Mouse (Mus musculus): Measurements from ENCODE around the gene Sos1.
A peak's percentile ranks its signal among the peaks of the same experiment; 100 is the strongest.

Sos1 gene

DNA sequence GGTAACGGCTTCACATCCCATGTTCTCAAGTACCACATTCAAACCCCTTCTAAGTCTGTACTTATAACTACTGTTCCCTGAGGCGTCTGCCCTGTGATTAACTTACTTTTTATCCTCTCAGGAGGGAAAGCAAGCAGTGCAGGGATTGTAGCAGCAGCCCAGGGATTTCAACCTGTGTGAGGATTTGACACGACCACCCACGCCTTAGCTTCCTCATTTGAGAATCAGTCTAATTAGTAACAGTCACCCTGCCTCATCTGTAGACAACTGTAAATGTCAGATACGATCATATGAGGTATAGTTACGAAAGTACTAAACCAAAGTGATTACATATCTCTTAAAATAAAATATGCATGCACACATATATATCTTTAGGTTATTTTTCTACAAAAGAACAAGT lies 15.9 kb upstream of the Sos1 start:
- DNase-seq (ENCODE audit: low read depth, low spot score), result no peak

DNA sequence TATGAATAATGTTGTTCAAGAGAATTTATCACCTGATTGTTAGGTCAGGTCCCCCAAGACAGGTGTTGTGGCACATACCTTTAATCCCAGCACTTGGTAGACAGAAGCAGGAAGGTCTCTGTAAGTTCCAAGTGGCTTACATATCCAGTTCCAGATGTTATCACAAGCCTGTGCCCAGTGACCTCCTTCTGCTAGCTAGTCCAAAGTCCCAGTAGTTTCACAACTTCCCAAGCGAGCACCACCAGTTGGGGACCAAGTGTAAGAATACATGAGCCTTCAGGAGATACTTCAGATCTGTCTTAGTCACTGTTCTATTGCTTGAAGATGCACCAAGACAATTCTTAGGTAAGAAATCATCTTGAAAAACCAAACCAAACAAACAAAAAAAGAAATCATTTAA lies 13.6 kb upstream of the Sos1 start:
- DNase-seq (ENCODE audit: low read depth, low spot score), result no peak

DNA sequence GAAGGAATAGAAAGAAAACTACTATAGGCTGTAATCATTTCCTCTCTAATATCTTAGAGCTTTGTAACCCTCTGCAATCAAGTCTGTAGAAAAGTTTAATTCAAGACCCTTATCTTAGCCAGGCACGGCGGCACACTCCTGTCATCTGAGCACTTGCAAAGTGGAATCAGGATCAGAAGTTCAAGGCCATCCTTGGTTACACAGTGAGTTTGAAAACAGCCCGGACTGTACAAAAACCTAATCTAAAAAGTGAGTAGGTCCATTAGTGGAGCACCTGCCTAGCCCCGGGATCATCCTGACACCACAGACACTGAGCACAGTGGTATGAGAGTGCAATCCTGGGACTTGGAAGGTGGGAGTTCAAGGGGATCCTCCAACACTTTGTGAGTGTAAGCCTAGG lies 12.6 kb upstream of the Sos1 start:
- no peak for DNase-seq (ENCODE audit: low read depth, low spot score)

DNA sequence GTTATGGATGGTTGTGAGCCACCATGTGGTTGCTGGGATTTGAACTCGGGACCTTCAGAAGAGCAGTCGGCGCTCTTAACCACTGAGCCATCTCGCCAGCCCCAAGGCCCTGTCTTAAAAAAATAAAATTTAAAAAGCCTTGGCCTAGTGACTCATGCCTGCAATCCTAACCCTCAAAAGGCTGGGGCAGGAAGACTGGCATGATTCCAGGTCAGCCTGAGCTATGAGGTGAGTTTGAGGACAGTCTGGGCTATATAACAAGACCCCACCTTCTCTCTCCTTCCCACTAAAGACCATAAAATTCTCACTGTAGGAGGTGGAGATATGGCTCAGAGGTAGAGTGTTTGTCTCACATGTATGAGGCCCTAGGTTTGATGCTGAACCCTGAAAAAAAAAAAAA lies 12.0 kb upstream of the Sos1 start:
- DNase-seq (ENCODE audit: low read depth, low spot score), result no peak

DNA sequence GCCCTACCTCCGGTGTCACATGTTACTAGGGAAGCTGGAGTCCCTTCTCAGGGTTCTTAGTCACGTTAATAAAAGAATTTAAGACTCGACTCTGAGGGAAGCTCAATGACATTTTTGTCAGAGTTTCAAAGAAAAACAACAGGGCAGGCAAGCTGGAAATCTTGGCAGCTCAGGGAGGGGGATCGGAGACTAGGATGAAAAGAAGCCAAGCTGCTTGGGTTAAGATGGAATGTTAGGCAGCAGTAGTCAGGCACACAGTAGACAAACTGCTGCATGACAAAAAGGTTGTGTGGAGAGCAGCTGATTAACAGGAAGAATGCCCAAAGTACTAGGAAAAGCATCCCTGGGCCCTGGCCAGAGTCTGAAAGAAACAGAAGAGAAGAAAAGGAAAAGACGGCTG lies 9.9 kb upstream of the Sos1 start:
- DNase-seq (ENCODE audit: low read depth, low spot score), result no peak

DNA sequence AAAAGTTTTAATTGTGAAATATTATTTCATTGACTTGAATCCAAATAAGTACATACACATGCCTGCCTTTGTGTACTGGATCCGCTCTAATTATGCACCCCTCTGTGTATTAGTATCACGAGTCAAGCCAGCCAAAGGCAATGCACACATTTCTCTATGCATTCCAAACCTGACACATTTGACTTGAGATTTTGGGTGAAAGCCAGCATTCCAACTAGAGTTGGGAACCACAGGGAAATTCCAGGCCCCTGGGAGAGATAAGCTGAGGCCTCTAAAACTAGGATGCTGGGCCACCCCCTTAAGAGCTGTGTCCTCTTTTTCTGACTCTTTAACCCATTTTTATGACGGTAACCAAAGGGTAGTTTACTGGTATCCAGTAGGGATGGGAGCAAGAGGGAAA lies 8.7 kb upstream of the Sos1 start:
- DNase-seq (ENCODE audit: low read depth, low spot score), result no peak

DNA sequence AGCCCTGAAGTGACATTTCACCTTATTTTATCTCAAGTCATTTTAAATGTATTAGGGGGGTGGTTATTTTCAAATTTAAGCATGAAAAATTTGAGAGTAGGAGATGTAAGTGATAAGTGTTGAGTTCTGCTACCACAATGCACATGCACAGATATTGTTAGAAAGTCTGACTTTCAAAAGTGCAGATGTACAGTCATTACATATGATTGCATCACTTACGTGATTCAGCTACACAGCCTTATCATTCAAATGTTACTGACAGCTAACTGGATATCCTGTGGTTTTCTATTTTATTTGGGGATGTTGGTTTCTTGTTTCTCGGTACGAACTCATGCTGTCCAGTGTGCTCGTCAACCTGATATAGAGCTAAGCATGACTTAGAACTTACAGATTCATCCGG lies 4.9 kb upstream of the Sos1 start:
- DNase-seq (ENCODE audit: low read depth, low spot score), result no peak

DNA sequence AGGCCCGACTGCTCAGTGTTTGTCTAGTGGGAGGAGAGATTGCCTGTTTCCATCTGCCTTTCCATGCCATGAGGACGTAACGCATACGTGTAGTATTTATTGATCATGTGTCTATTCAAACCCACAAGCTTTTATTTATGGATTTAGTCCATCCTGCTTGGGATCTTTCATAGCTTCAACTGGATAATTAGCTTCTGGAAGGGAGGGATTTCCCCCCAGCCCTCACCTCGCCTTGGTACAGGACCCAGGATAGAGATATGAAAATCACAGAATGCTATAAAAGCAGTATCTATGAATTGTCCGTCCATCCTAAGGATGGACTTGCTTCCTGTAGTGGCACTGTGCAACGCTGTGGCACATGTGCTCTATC lies 587 bp upstream of the Sos1 start:
- no peak for DNase-seq (ENCODE audit: low read depth, low spot score)

DNA sequence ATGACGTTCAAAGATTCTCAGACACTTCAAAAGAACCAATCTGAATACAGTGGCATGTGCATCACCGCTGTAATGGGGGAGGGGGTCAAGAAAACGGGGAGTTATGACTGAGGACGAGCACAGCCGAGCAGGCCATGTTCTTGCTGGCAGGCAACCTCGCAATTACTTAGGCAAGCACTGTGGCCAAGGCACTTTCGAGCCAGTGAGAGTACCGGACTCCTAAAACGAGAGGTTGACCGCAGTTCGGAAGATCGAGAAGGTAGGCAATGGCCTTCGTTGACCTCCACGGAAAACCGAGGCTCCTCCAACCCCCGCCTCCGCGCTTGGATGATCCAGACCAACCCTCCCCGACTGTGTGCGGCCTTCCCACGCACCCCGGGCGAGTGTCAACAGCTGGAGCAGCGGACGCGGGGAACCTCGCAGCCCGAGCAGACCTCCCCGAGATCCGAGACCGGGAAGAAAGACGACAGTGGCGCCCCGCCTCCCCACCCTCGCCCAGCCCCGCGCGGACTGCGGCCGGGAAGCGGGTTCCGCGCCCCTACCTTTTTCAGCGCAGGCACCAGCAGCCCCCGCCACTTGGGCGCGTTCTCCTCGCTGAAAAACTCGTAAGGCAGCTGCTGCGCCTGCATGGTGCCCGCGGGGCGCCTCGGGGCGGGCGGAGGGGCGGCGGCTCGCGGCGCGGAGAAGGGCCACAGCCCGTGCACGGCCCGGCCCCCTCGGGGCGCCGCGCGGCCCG lies 790 bp downstream of the Sos1 start:
- DNase-seq (ENCODE audit: low read depth, low spot score), result peak; percentile 63

DNA sequence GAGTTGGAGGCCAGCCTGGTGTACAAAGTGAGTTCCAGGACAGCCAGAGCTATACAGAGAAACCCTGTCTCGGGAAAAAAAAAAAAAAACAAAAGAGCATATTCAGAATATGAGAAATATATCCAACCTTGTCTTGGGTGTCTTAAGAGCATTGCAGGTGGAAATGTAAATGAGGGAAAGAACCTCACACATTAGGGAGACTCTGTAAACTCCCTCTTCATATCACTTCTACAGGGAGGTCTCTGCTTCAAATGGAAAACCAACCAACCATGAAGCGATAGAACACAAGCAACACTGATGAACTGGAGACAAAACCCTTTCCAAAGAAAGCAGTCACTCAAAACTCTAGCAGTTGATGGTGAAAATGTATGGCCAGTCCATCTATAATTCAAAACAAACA lies 2.6 kb downstream of the Sos1 start:
- no peak for DNase-seq (ENCODE audit: low read depth, low spot score)

DNA sequence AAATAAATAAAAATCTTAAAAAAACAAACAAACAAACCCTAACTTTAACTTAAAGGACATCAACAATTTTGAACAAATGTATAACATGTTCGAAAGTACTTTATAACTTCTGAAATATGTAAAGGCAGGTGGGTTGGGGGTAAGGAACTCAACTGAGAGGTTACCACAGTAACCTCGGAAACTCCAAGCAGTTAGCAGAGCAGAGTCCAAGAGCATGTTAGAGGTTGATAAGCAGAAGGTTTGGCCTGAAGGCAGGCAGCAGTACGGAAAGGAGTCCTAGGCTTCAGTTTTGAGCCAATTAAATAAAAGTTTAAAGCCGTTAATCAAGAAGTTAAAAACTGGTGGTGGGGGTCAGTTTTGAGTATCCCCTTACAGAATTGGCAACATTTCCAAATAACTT lies 3.8 kb downstream of the Sos1 start:
- no peak for DNase-seq (ENCODE audit: low read depth, low spot score)

DNA sequence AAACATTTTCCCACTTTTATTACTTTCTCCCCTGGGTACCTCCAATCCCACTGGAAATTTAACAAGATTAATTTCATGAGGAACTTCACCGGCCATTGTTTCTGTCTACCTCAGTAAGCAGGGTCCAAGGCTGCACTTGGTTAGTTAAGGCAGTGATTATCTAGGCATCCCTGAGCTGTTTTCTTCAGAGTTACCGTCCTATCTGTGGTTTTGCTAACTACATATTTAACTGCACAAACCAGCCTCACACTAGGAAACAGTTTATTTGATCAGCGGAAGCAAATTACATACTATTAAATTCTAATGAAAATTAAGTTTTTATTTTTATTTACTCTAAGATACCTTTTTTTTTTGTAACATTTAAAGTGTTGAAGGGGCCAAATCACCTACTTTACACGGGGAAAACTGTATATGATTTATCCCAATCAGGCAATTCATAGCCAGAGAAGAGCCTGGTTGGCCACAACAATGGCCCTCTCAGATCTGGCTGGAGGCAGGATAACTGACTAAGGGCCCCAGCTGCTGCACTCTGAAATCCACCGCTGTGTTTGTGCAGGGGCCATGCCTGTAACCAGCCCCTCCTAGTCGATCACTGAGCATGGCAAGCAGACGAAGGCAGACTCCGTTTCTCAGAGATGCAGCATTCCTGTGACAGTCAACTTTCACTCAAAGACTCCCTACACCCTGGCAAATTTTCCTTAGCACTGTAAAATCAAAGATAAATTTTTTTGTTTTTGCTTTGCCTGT lies 9.0 kb downstream of the Sos1 start:
- peak; percentile 39 for DNase-seq (ENCODE audit: low read depth, low spot score)

DNA sequence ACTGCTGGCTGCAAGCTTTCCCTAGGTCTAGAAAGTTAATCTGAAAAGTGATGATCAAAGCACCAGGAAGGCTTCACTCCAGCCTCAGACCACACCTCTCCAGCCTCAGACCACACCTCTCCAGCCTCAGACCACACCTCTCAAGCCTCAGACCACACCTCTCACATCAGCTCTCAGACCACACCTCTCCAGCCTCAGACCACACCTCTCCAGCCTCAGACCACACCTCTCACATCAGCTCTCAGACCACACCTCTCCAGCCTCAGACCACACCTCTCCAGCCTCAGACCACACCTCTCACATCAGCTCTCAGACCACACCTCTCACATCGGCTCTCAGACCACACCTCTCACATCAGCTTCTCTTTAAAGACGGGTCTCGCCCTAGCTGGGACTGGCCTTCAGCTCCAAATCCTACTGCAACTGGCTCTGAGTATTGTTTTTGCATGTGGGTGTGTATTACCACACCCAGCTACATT lies 11.8 kb downstream of the Sos1 start:
- DNase-seq (ENCODE audit: low read depth, low spot score), result peak; percentile 88

DNA sequence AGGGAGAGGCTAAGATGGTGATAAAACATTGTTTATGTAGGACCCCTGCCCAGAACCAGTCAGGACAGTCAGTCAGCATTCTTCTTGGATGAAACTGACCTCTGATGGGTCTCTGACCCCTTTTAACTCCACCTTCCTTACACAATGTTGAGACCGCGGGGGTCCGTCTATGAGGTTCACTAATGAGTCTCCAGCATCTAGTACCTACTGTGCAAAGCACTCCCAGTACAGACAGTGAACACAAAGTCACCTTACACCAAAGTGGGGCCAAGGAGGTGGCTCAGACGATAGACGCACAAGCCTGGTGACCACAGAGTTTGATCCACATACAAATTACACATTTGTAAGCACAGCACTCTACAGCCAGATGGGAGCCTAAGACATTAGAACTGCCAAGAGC lies 20.0 kb downstream of the Sos1 start:
- DNase-seq (ENCODE audit: low read depth, low spot score), result peak; percentile 58

DNA sequence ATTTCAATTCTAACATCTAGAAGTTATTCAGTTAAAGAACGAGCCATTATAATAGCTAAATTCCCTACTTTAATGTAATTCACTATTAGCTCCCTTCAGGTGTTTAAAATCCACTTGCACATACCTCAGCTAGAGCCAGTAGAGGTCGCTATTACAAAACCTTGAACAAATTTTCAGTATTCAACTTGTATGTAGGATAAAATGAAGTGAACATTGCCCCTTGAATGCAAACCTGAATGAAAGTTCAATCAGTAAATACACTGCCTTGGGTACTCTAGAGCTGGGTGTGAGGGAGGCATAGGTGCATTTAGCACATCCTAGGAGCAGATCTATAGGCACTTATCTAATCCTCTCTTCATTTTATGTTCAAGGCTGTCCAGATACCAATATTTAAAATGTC lies 24.6 kb downstream of the Sos1 start:
- DNase-seq (ENCODE audit: low read depth, low spot score), result peak; percentile 65

DNA sequence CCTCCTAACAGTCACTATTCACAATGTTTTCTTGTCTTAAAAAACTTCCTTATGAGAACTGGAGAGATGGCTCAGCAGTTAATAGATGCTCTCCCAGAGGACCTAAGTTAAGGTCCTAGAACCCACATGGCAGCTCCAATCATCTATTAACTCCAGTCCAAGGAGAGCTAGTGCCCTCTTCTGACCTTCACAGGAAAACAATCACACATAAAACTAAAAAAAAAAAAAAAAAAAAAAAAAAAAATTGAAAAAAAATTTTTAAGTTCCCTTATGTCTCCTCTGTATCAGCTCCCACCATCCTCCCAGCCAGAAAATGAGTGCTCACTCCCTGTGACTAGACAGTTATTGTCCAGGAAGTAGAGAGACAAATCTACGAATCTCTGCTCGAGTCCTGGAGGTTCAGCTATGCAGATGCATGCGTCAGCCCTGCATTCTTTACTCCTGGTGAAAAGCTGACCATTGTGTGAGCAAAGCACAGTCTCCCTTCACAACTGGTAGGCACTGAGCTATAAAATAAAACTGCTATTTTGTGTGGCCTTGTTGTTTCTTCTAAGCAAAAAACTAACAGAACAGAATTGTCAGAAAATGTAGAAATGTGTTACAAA lies 29.7 kb downstream of the Sos1 start:
- peak; percentile 59 for DNase-seq (ENCODE audit: low read depth, low spot score)

DNA sequence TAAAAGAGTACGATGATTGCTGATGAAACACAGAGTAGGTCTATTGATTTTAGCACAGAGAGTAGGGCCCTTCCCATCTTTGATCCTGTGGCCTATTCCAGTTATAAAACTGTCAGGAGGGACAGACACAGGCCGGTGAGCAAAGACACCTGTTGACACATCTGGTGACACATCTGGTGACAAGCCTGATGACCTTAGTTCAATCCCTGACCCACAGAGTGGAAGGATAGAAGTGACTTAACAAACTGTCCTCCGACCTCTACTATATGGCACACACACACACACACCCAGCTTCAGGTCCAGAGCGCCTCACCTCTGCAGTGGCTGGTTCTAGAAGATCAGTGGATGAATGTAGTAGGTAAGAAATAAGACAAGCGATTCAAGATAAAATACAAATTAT lies 33.8 kb downstream of the Sos1 start:
- DNase-seq (ENCODE audit: low read depth, low spot score), result no peak

DNA sequence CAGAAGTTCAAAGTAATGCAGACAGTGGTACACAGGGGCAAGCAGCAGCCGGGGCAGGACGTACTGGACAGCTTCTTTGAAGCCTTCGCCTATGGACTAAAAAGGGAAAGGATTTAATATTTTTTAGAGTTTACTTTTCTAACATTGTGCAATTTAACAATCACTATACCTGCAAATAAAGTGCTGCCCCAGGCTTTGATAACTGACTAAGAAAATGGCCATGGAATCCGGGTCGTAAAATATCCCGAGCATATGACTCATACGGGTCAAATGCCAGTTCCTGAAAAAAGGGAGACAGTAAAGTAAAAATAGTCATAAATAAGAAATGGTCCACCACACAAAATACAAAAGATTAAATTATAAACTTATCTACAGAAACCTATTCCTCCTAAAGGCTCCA lies 34.8 kb downstream of the Sos1 start:
- DNase-seq (ENCODE audit: low read depth, low spot score), result no peak

DNA sequence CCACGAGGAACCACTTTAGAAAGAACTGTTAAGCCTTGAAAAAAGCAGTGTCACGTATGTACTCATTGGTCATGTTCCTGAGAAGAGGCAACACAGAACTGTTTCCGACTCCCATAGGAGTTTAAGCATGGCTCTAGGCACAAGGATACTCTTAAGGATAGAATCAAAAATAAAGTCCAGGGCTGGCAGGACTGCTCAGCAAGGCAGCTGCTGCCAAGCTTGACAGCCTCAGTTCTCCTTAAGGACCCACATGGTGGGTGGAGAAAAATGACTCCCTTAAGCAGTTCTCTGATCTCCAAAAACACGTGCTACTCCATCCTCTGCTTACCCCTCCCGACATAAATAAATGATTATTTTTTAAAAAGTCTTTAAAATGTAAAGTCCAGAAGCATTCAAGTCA lies 44.6 kb downstream of the Sos1 start:
- DNase-seq (ENCODE audit: low read depth, low spot score), result no peak

DNA sequence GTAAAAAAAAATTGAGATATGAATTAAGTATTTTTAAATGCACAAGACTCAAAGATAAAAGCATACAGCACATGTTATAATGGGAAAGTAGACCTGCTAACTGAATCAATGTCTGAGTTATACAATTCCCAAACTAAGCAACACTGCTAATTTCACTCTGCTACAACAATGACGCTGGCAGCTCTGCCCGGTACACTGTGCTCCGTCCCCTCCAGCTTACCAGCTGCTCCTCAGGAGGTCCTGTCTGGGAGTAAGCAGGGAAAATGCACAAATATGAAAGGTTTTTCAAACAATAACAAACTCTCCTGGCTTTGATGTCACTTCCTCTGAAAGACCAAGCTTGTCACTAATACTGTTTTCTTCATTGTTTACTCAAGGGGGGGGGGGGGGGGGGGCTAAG lies 45.8 kb downstream of the Sos1 start:
- no peak for DNase-seq (ENCODE audit: low read depth, low spot score)

DNA sequence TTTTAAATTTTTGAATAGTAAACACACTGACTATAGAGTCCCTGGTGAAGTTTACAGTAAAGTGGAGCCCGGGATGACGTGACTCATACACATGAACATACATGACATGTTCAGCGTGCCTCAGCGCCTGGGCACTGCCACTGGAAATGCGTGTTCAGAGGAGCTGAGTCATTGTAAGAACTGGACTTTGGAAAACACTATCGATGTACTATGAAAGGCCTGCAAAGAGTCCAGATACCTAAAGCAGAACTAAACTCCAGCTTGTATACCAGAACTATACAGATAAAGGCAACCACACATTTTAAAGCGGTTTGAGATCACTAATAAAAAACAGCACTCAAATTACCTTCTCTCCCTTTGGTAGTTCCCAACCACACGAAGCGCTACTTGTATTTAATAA lies 48.3 kb downstream of the Sos1 start:
- DNase-seq (ENCODE audit: low read depth, low spot score), result no peak

DNA sequence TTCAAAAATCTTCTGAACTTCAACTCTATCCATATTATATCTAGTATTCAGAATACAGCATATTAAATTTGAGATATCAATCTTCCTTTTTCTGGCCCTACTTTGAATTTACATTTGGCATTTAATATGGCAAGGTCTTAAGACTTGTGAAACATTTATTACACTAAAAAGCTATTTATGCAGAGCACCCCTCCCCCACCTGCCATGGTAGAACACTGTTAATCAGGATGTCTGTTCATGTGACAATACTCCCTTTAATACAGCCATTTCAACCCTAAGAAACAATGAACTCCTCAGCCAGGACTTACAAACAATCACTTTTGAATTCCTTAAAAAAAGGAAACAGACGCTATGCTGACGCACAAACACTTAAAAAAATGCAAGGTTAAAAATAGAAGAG lies 52.3 kb downstream of the Sos1 start:
- no peak for DNase-seq (ENCODE audit: low read depth, low spot score)

DNA sequence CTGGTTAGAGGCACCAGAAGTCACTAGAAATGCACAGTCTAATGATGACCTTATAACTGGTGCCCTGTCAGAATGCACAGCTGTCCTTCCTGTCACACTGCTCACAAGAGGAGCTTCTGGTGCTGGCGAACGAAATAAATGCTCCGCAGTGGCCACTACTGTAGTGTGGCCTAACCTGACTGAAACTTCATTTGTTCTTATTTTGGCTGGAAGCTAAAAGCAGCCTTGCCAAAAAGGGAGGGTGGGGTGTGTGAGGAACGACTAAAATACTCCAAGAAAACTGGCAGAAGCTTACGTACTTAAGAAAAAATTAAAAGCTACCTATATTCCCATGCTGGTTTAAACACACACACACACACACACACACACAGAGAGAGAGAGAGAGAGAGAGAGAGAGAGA lies 53.4 kb downstream of the Sos1 start:
- DNase-seq (ENCODE audit: low read depth, low spot score), result no peak

All from R1 (cell line).